Mouse (Mus musculus): ENCODE measurements at regions not wholly inside any gene's neighbourhood (a gene's known extent, or its start where the extent isn't known, plus 50 kb on each side); places are given as distances from the start of the nearest gene placed in this dataset.
A peak's percentile ranks its signal among the peaks of the same experiment; 100 is the strongest.

- H3K4me2 ChIP-seq (ENCODE audit: insufficient read depth, low read depth, poor library complexity, severe bottlenecking) = peak overlapping the region; percentile 75
- peaks cover 30 to 68% of the 10 kb centered on the region in 2 experiments for H3K4me1 ChIP-seq (ENCODE audit: control insufficient read depth in 1 of 2, insufficient read depth in 2 of 2)
- no peaks in the 10 kb centered on the region for H3K79me2 ChIP-seq (replicated peaks; ENCODE audit: control insufficient read depth, extremely low read depth, insufficient read depth, poor library complexity, severe bottlenecking)
- H3K36me3 ChIP-seq (replicated peaks in 1 of 2; ENCODE audit: control insufficient read depth in 1 of 2, insufficient read depth in 1 of 2, low read length in 1 of 2) = peaks cover 0 to 8% of the 10 kb centered on the region in 2 experiments
- H3K27ac ChIP-seq (ENCODE audit: insufficient read depth, low read depth) = peak overlapping the region; percentile 97
- dilution Hi-C loops (cut with MboI; ENCODE audit: extremely low pct_ligation_motif_present, extremely low pct_unique_long_range_greater_than_20kb, low sequenced_read_pairs) (no loop called here), in situ Hi-C loops (cut with MboI; ENCODE audit: low pct_ligation_motif_present, low pct_unique_long_range_greater_than_20kb, low sequenced_read_pairs) (loop anchor here (5.0 to 10.0 kb wide), 4 partner anchors 88 to 515 kb away; no protein-coding TSS in a partner anchor)
- peaks cover 24% of the 10 kb centered on the region for H3K9me3 ChIP-seq (replicated peaks; ENCODE audit: low read length)
- peak in 1 of 2 experiments; percentile 6; a peak in 1 of 4 replicates for TF ChIP-seq CTCF (conservative IDR thresholded peaks at IDR 0.05 in 1 of 2, IDR thresholded peaks at IDR 0.05 in 1 of 2; ENCODE audit: low read depth in 2 of 2, low read length in 2 of 2)
- no peak; the same call in none of the 2 replicates for TF ChIP-seq HCFC1 (IDR thresholded peaks at IDR 0.05; ENCODE audit: low read depth, low read length)
- TF ChIP-seq ZNF384 (IDR thresholded peaks at IDR 0.05; ENCODE audit: low read depth, low read length) = no peak
- TF ChIP-seq SMC3 (IDR thresholded peaks at IDR 0.05; ENCODE audit: low read depth, low read length) = 0 out of 2 replicates have a peak, but pooled peaks have one; percentile 2
- TF ChIP-seq ZMIZ1 (IDR thresholded peaks at IDR 0.05; ENCODE audit: low read depth, low read length) = peak; percentile 64; the same call in 1 of the 2 replicates
- peak; percentile 69 for TF ChIP-seq CHD1 (IDR thresholded peaks at IDR 0.05; ENCODE audit: low read depth, low read length)
- TF ChIP-seq POLR2AphosphoS2 (IDR thresholded peaks at IDR 0.05; ENCODE audit: low read depth, low read length) = no peak
- TF ChIP-seq ETS1 (conservative IDR thresholded peaks at IDR 0.05; ENCODE audit: low read depth, low read length) = no peak; the same call in 1 of the 2 replicates
- peak; percentile 44; the same call in 1 of the 2 replicates for TF ChIP-seq SIN3A (IDR thresholded peaks at IDR 0.05; ENCODE audit: low read length)
- peak; percentile 18; the same call in 1 of the 2 replicates for TF ChIP-seq TCF12 (IDR thresholded peaks at IDR 0.05; ENCODE audit: low read depth, low read length)
- TF ChIP-seq CHD2 (IDR thresholded peaks at IDR 0.05; ENCODE audit: low read length) = peak; percentile 60; the same call in 1 of the 2 replicates
- no peak for TF ChIP-seq MXI1 (IDR thresholded peaks at IDR 0.05; ENCODE audit: low read depth, low read length)
- TF ChIP-seq USF1 (IDR thresholded peaks at IDR 0.05; ENCODE audit: low read depth, low read length) = no peak
- no peak for TF ChIP-seq GABPA (IDR thresholded peaks at IDR 0.05; ENCODE audit: insufficient replicate concordance, low read depth, low read length)
- TF ChIP-seq ZC3H11A (IDR thresholded peaks at IDR 0.05; ENCODE audit: low read depth, low read length) = no peak
- TF ChIP-seq POLR2A (IDR thresholded peaks at IDR 0.05; ENCODE audit: low read depth, low read length) = no peak; the same call in 1 of the 2 replicates
- TF ChIP-seq E2F4 (IDR thresholded peaks at IDR 0.05; ENCODE audit: insufficient replicate concordance, low read depth, low read length) = no peak
- TF ChIP-seq IRF4 (IDR thresholded peaks at IDR 0.05; ENCODE audit: low read depth, low read length) = peak; percentile 36
- TF ChIP-seq MEF2A (IDR thresholded peaks at IDR 0.05; ENCODE audit: borderline replicate concordance, low read depth, low read length) = peak; percentile 44; the same call in 1 of the 2 replicates
- no peak for TF ChIP-seq MAZ (IDR thresholded peaks at IDR 0.05; ENCODE audit: low read depth, low read length)
- peak overlapping the region in 1 of 3 experiments; percentile 36 for H3K4me3 ChIP-seq (replicated peaks in 1 of 3; ENCODE audit: low read depth in 2 of 3, low read length in 2 of 3, poor library complexity in 1 of 3)
- peak overlapping the region; percentile 92 for H3K9ac ChIP-seq (ENCODE audit: insufficient read depth, low read depth)
- DNase-seq (ENCODE audit: extremely low read depth) = no peak
- no peaks in the 10 kb centered on the region for H3K27me3 ChIP-seq (replicated peaks)
Observed at GRCm38 (mm10) chr11:19339721-19340317, 321.0 kb upstream of the Meis1 start.

GRCm38 (mm10) chr11:19340889-19341288, 322.1 kb upstream of the Meis1 start:
- in situ Hi-C loops (cut with MboI; ENCODE audit: low pct_ligation_motif_present, low pct_unique_long_range_greater_than_20kb, low sequenced_read_pairs) = no loop called here

More at GRCm38 (mm10) chr11:19340889-19341288, 322.1 kb upstream of the Meis1 start:
- dilution Hi-C loops (cut with MboI; ENCODE audit: extremely low pct_ligation_motif_present, extremely low pct_unique_long_range_greater_than_20kb, low sequenced_read_pairs) = no loop called here
- no peak for DNase-seq (ENCODE audit: extremely low read depth)
- Histone ChIP-seq H3K27ac (ENCODE audit: insufficient read depth, low read depth) (peak overlapping the region; percentile 97), H3K36me3 (replicated peaks in 1 of 2; ENCODE audit: control insufficient read depth in 1 of 2, insufficient read depth in 1 of 2, low read length in 1 of 2) (peaks cover 0 to 2% of the 10 kb centered on the region in 2 experiments), H3K9me3 (replicated peaks; ENCODE audit: low read length) (peaks cover 19% of the 10 kb centered on the region), H3K9ac (ENCODE audit: insufficient read depth, low read depth) (peak overlapping the region; percentile 92), H3K4me3 (replicated peaks in 1 of 3; ENCODE audit: low read depth in 2 of 3, low read length in 2 of 3, poor library complexity in 1 of 3) (peak overlapping the region; percentile 14 to 36 (median 34)), H3K4me2 (ENCODE audit: insufficient read depth, low read depth, poor library complexity, severe bottlenecking) (peak overlapping the region; percentile 75), H3K4me1 (ENCODE audit: control insufficient read depth in 1 of 2, insufficient read depth in 2 of 2) (peaks cover 27 to 70% of the 10 kb centered on the region in 2 experiments), H3K27me3 (replicated peaks) (no peaks in the 10 kb centered on the region), H3K79me2 (replicated peaks; ENCODE audit: control insufficient read depth, extremely low read depth, insufficient read depth, poor library complexity, severe bottlenecking) (no peaks in the 10 kb centered on the region)
- TF ChIP-seq CHD1 (IDR thresholded peaks at IDR 0.05; ENCODE audit: low read depth, low read length) = peak; percentile 58; the same call in 1 of the 2 replicates
- no peak for TF ChIP-seq JUND (conservative IDR thresholded peaks at IDR 0.05; ENCODE audit: low read depth, low read length)
